Mouse (Mus musculus): ENCODE measurements around the gene Ccdc159. TPM values are rescaled to one million over a fixed set of nuclear protein-coding genes. Genes with fewer than 3 reads are reported as not detected.

Gene Ccdc159
- polyA plus RNA-seq, 1 experiment from 2014 or later: 3.0 TPM

DNA sequence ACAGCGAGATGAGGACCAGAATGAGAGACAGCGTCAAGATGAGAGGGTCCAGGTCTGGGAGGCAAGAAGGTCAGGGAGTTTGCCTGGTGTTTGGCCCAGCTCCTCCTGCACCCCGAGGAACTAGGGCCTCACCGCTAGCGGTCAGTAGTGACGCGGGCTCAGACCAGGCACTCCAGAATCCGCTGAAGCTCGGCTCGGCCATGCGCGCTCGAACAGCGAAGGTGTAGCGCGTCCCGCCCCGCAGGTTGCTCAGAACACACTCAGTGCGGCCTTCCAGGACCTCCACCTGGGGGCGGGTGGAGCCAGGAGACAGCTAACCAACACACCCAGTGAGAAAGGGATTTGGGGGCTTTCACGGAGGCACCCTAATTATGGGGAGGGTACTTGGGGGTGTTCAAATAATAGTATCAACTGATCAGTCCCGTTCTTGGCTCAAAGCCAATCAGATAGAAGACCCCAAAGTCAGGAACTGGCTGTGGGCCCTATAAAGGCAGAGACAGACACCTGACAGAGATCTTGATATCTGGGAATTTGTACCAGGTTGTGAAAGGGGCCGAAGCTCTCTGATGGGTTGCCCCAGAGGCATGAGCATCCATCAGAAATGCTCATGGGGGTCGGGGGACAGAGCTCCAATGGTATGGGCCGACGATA lies 33.4 kb downstream of the Ccdc159 start:
- Histone ChIP-seq H3K9me3 (ENCODE audit: control insufficient read depth, low read length) (no peaks in the 10 kb centered on the region), H3K4me3 (ENCODE audit: low read depth, low read length) (no peak overlapping the region), H3K36me3 (ENCODE audit: control insufficient read depth, insufficient read depth, low read length) (no peaks in the 10 kb centered on the region), H3K27ac (replicated peaks; ENCODE audit: low read depth, low read length) (no peak overlapping the region), H3K9ac (ENCODE audit: low read depth, low read length) (no peak overlapping the region), H3K4me1 (ENCODE audit: control insufficient read depth, insufficient read depth, low read length) (peaks cover 13% of the 10 kb centered on the region), H3K4me2 (ENCODE audit: low read depth, low read length) (no peak overlapping the region), H3K27me3 (replicated peaks; ENCODE audit: control insufficient read depth, insufficient read depth, low read length) (peaks cover 48% of the 10 kb centered on the region)
- WGBS: 10% methylated on average over 26 of the region's 26 CpGs
- ATAC-seq (ENCODE audit: low read depth) (no peak), DNase-seq (ENCODE audit: low spot score) (no peak)

- DNase-seq (ENCODE audit: low spot score) (no peak), ATAC-seq (ENCODE audit: low read depth) (no peak)
- peaks cover 48% of the 10 kb centered on the region for H3K27me3 ChIP-seq (replicated peaks; ENCODE audit: control insufficient read depth, insufficient read depth, low read length)
- WGBS: 2% methylated on average over 28 of the region's 35 CpGs
- no peaks in the 10 kb centered on the region for H3K36me3 ChIP-seq (ENCODE audit: control insufficient read depth, insufficient read depth, low read length)
- no peak overlapping the region for H3K27ac ChIP-seq (replicated peaks; ENCODE audit: low read depth, low read length)
- peak overlapping the region; percentile 91 for H3K4me2 ChIP-seq (ENCODE audit: low read depth, low read length)
- peak overlapping the region; percentile 51 for H3K4me3 ChIP-seq (ENCODE audit: low read depth, low read length)
- no peaks in the 10 kb centered on the region for H3K9me3 ChIP-seq (ENCODE audit: control insufficient read depth, low read length)
- peaks cover 10% of the 10 kb centered on the region for H3K4me1 ChIP-seq (ENCODE audit: control insufficient read depth, insufficient read depth, low read length)
- H3K9ac ChIP-seq (ENCODE audit: low read depth, low read length): peak overlapping the region; percentile 14; the same call in 1 of the 2 replicates
These were observed 34.2 kb downstream of the Ccdc159 start for GRCm38 (mm10) chr9:21961366-21961980.

DNA sequence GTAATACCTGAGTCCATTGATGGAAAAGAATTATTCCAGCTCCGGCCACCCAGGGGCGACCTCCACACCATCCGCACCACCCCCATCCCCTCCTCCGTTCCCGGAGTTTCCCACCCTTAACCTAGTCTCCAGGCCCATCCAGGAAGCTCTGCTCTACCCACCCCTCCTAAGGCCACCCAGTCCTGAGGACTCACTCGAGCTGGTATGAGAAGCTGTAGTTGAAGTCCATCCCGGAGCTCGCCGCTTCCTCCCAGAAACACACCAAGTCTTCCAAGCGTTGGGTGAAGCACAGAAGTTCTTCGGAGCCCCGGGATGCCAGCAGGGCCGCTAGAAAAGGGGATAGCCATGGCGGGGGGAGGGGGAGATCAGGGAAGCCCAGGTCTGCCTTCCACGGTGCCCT lies 34.7 kb downstream of the Ccdc159 start:
- peaks cover 48% of the 10 kb centered on the region for H3K27me3 ChIP-seq (replicated peaks; ENCODE audit: control insufficient read depth, insufficient read depth, low read length)
- H3K9ac ChIP-seq (ENCODE audit: low read depth, low read length): peak overlapping the region; percentile 55
- H3K36me3 ChIP-seq (ENCODE audit: control insufficient read depth, insufficient read depth, low read length): no peaks in the 10 kb centered on the region
- peaks cover 8% of the 10 kb centered on the region for H3K4me1 ChIP-seq (ENCODE audit: control insufficient read depth, insufficient read depth, low read length)
- peak overlapping the region; percentile 91 for H3K4me2 ChIP-seq (ENCODE audit: low read depth, low read length)
- H3K4me3 ChIP-seq (ENCODE audit: low read depth, low read length): peak overlapping the region; percentile 51
- 2% methylated on average over 13 of the region's 15 CpGs for WGBS
- ATAC-seq (ENCODE audit: low read depth) (no peak), DNase-seq (ENCODE audit: low spot score) (no peak)
- no peak overlapping the region for H3K27ac ChIP-seq (replicated peaks; ENCODE audit: low read depth, low read length)
- H3K9me3 ChIP-seq (ENCODE audit: control insufficient read depth, low read length): no peaks in the 10 kb centered on the region

DNA sequence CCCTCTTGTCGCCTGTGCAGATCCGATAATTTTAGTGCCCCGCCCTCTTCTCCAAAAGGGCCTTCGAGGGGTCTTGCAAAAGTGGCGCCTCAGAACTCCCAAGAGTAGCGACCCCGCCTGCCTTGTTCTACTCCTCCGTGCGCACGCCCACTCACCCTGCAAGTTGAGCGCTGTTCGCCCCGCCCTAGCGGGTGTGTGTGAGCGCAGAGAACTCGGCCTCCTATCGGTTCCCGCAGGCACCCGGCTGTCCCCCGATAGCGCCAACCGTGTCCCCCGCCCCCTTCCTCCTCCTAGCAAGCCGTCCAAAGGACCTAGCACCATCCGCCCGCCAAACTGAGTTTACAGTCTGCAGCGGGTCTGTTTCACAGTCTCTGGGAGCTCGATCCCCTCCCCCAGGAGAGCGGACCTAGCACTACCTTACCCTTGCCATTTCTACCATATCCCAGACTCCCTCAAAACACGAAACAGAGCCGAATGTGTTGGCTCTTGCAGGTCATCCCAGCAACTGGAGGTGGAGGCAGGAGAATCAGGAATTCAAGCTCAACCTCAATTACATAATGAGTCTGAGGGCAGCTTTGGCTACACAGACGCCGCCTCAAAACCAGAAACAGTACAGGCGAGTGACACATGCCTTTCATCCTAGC lies 35.3 kb downstream of the Ccdc159 start:
- Histone ChIP-seq H3K9ac (ENCODE audit: low read depth, low read length) (peak overlapping the region; percentile 55), H3K27me3 (replicated peaks; ENCODE audit: control insufficient read depth, insufficient read depth, low read length) (peaks cover 48% of the 10 kb centered on the region), H3K4me1 (ENCODE audit: control insufficient read depth, insufficient read depth, low read length) (peaks cover 8% of the 10 kb centered on the region), H3K27ac (replicated peaks; ENCODE audit: low read depth, low read length) (no peak overlapping the region), H3K4me3 (ENCODE audit: low read depth, low read length) (peak overlapping the region; percentile 51), H3K4me2 (ENCODE audit: low read depth, low read length) (peak overlapping the region; percentile 91), H3K9me3 (ENCODE audit: control insufficient read depth, low read length) (no peaks in the 10 kb centered on the region), H3K36me3 (ENCODE audit: control insufficient read depth, insufficient read depth, low read length) (no peaks in the 10 kb centered on the region)
- ATAC-seq (ENCODE audit: low read depth) (peak; percentile 86), DNase-seq (ENCODE audit: low spot score) (peak; percentile 88)
- WGBS: 2% methylated on average over 27 of the region's 34 CpGs

DNA sequence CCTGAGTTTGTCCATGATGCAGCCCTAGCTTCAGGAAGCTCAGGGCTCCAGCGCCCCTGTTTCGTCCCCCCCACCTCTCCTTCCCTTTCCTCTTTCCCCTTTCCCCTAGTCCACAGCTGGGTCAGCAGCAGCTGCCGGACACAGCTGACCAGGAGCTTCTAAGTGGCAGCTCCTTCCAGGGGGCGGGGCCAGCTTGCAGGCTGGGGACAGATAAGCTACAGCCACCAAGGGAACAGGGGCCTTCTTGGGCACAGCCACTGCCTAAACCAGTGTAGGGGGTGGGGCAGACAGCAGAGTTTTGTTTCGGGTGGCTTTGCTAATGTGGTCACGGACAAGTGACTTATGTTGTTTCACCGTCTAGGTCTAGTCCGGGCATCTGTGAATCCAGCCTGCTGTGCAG lies 36.1 kb downstream of the Ccdc159 start, which contains the start of gene Epor:
TSS of gene Epor (minus strand) at position 90 of the 400 bp plus-strand sequence.
- H3K4me3 ChIP-seq (ENCODE audit: low read depth, low read length): peak within 1 kb of the TSS; percentile 51
- peaks cover 8% of the 10 kb centered on the region for H3K4me1 ChIP-seq (ENCODE audit: control insufficient read depth, insufficient read depth, low read length)
- no peaks in the 10 kb centered on the region for H3K36me3 ChIP-seq (ENCODE audit: control insufficient read depth, insufficient read depth, low read length)
- 18% methylated on average over 5 of the region's 8 CpGs for WGBS
- H3K27ac ChIP-seq (replicated peaks; ENCODE audit: low read depth, low read length): no peak within 1 kb of the TSS
- H3K27me3 ChIP-seq (replicated peaks; ENCODE audit: control insufficient read depth, insufficient read depth, low read length): peaks cover 48% of the 10 kb centered on the region
- H3K9ac ChIP-seq (ENCODE audit: low read depth, low read length): peak within 1 kb of the TSS; percentile 55
- H3K4me2 ChIP-seq (ENCODE audit: low read depth, low read length): peak within 1 kb of the TSS; percentile 91
- DNase-seq (ENCODE audit: low spot score) (peak; percentile 56), ATAC-seq (ENCODE audit: low read depth) (0 out of 2 replicates have a peak, but pooled peaks have one; percentile 19)
- no peaks in the 10 kb centered on the region for H3K9me3 ChIP-seq (ENCODE audit: control insufficient read depth, low read length)

GRCm38 (mm10) chr9:21968883-21969282 lies 41.6 kb downstream of the Ccdc159 start:
- Histone ChIP-seq H3K27ac (replicated peaks; ENCODE audit: low read depth, low read length) (no peak overlapping the region), H3K4me1 (ENCODE audit: control insufficient read depth, insufficient read depth, low read length) (no peaks in the 10 kb centered on the region), H3K4me3 (ENCODE audit: low read depth, low read length) (no peak overlapping the region), H3K9me3 (ENCODE audit: control insufficient read depth, low read length) (no peaks in the 10 kb centered on the region), H3K4me2 (ENCODE audit: low read depth, low read length) (no peak overlapping the region), H3K27me3 (replicated peaks; ENCODE audit: control insufficient read depth, insufficient read depth, low read length) (0 out of 2 replicates have a peak, but pooled peaks cover 2% of the 10 kb centered on the region), H3K9ac (ENCODE audit: low read depth, low read length) (no peak overlapping the region), H3K36me3 (ENCODE audit: control insufficient read depth, insufficient read depth, low read length) (no peaks in the 10 kb centered on the region)
- no peak for ATAC-seq (ENCODE audit: low read depth)
- no peak for DNase-seq (ENCODE audit: low spot score)
- 58% methylated on average over 6 of the region's 6 CpGs for WGBS

GRCm38 (mm10) chr9:21969304-21969703 lies 42.0 kb downstream of the Ccdc159 start:
- no peaks in the 10 kb centered on the region for H3K27me3 ChIP-seq (replicated peaks; ENCODE audit: control insufficient read depth, insufficient read depth, low read length)
- H3K4me2 ChIP-seq (ENCODE audit: low read depth, low read length): no peak overlapping the region
- no peak overlapping the region for H3K27ac ChIP-seq (replicated peaks; ENCODE audit: low read depth, low read length)
- no peak overlapping the region for H3K9ac ChIP-seq (ENCODE audit: low read depth, low read length)
- ATAC-seq (ENCODE audit: low read depth): no peak
- H3K9me3 ChIP-seq (ENCODE audit: control insufficient read depth, low read length): no peaks in the 10 kb centered on the region
- H3K36me3 ChIP-seq (ENCODE audit: control insufficient read depth, insufficient read depth, low read length): no peaks in the 10 kb centered on the region
- 89% methylated on average over 4 of the region's 4 CpGs for WGBS
- H3K4me3 ChIP-seq (ENCODE audit: low read depth, low read length): no peak overlapping the region
- no peak for DNase-seq (ENCODE audit: low spot score)
- H3K4me1 ChIP-seq (ENCODE audit: control insufficient read depth, insufficient read depth, low read length): no peaks in the 10 kb centered on the region

GRCm38 (mm10) chr9:21976626-21977175 lies 49.4 kb downstream of the Ccdc159 start:
- no peaks in the 10 kb centered on the region for H3K36me3 ChIP-seq (ENCODE audit: control insufficient read depth, insufficient read depth, low read length)
- no peak for DNase-seq (ENCODE audit: low spot score)
- no peak overlapping the region for H3K4me2 ChIP-seq (ENCODE audit: low read depth, low read length)
- H3K4me1 ChIP-seq (ENCODE audit: control insufficient read depth, insufficient read depth, low read length): no peaks in the 10 kb centered on the region
- no peaks in the 10 kb centered on the region for H3K9me3 ChIP-seq (ENCODE audit: control insufficient read depth, low read length)
- ATAC-seq (ENCODE audit: low read depth): no peak
- no peak overlapping the region for H3K27ac ChIP-seq (replicated peaks; ENCODE audit: low read depth, low read length)
- WGBS: 72% methylated on average over 10 of the region's 10 CpGs
- no peak overlapping the region for H3K4me3 ChIP-seq (ENCODE audit: low read depth, low read length)
- no peaks in the 10 kb centered on the region for H3K27me3 ChIP-seq (replicated peaks; ENCODE audit: control insufficient read depth, insufficient read depth, low read length)
- no peak overlapping the region for H3K9ac ChIP-seq (ENCODE audit: low read depth, low read length)

Measured in embryonic facial prominence, embryonic 14.5 days (tissue).